Mouse (Mus musculus): Measurements from ENCODE around the gene Comp.

DNA sequence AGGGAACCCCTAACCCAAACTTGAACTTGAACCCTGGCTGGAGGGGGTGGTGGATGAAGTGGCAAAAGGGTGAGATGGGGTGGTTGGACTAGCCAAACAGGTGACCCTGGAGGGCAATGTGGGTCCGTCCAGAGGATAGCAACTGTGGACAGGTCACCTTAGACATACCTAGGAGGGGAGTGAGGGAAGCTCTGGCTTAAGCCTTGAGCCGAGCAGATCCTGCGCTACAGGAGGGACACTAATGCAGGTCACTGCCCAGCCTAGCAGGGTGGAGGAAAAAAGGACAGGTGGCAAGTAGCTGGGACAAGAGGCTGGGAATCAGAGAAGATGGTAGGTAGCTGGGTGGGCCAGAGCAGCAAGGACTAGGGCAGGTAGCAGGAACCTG lies 21.4 kb upstream of the Comp start:
- no peak for TF ChIP-seq CTCF (conservative IDR thresholded peaks at IDR 0.05; ENCODE audit: low read length)
- TF ChIP-seq POU5F1 (IDR thresholded peaks at IDR 0.05; ENCODE audit: borderline replicate concordance, low read length) = no peak
- TF ChIP-seq NANOG (IDR thresholded peaks at IDR 0.05; ENCODE audit: borderline replicate concordance, low read length) = no peak
